Comparison of ENCODE assay signal across 19 mouse cellular contexts in genomic region chr16:33870988-33871758, GRCm38 (mm10). TPM values are rescaled to one million over a fixed set of nuclear protein-coding genes. Genes with fewer than 3 reads are reported as not detected.
DNase-seq lines count a peak whose midpoint lies in the region; ATAC-seq lines count a peak whose summit lies in the region.
"Had no signal": no experiment of that assay in that cellular context is flagged by ENCODE, and none has a peak within 500 bp of the region (broad histone marks: within the 10 kb centered on the region; RNA-seq: fewer than 3 reads in every experiment).

No protein-coding gene starts in this region.

- H3K27ac ChIP-seq in kidney, embryonic 16.5 days (ENCODE audit: low read length): peak overlapping the region; percentile 50; the same call in 1 of the 2 replicates
- H3K27ac ChIP-seq in embryonic facial prominence, embryonic 12.5 days: peak overlapping the region; percentile 90
- no peak overlapping the region for H3K27ac ChIP-seq in forebrain, embryonic 16.5 days (ENCODE audit: low read length)
- H3K27ac ChIP-seq in stomach, embryonic 16.5 days (ENCODE audit: low read length): peak overlapping the region; percentile 85
- H3K27ac ChIP-seq: hindbrain, embryonic 15.5 days; midbrain, embryonic 12.5 days; neural tube, embryonic 15.5 days had no signal

- no peak for ATAC-seq in kidney, embryonic 16.5 days (ENCODE audit: low FRiP score, low TSS enrichment)
- ATAC-seq in embryonic facial prominence, embryonic 12.5 days (ENCODE audit: insufficient number of reproducible peaks, insufficient read depth, low FRiP score, low TSS enrichment): peak; percentile 28; the same call in 1 of the 2 replicates
- ATAC-seq in forebrain, embryonic 16.5 days: peak; percentile 86
- no peak for ATAC-seq in stomach, embryonic 16.5 days (ENCODE audit: insufficient read depth, low FRiP score)

- WGBS in kidney, embryonic 16.5 days: 58% methylated on average over 13 of the region's 13 CpGs
- 65% methylated on average over 13 of the region's 13 CpGs for WGBS in embryonic facial prominence, embryonic 12.5 days
- 59% methylated on average over 13 of the region's 13 CpGs for WGBS in forebrain, embryonic 16.5 days
- WGBS in stomach, embryonic 16.5 days: 56% methylated on average over 13 of the region's 13 CpGs

- H3K27me3 ChIP-seq in kidney, embryonic 16.5 days (ENCODE audit: insufficient read depth, low read length): no peaks in the 10 kb centered on the region
- no peaks in the 10 kb centered on the region for H3K27me3 ChIP-seq in embryonic facial prominence, embryonic 12.5 days
- no peaks in the 10 kb centered on the region for H3K27me3 ChIP-seq in forebrain, embryonic 16.5 days (replicated peaks; ENCODE audit: control insufficient read depth, insufficient read depth, low read length)
- H3K27me3 ChIP-seq in stomach, embryonic 16.5 days (ENCODE audit: control insufficient read depth, insufficient read depth, low read length): no peaks in the 10 kb centered on the region
- H3K27me3 ChIP-seq: hindbrain, embryonic 15.5 days; midbrain, embryonic 12.5 days; neural tube, embryonic 15.5 days had no signal

- no peak overlapping the region for H3K4me2 ChIP-seq in kidney, embryonic 16.5 days (replicated peaks; ENCODE audit: low read depth, low read length)
- no peak overlapping the region for H3K4me2 ChIP-seq in embryonic facial prominence, embryonic 12.5 days (replicated peaks)
- H3K4me2 ChIP-seq in forebrain, embryonic 16.5 days (ENCODE audit: low read length): no peak overlapping the region
- no peak overlapping the region for H3K4me2 ChIP-seq in stomach, embryonic 16.5 days (ENCODE audit: low read depth, low read length)
- H3K4me2 ChIP-seq: hindbrain, embryonic 15.5 days; liver, embryonic 11.5 days; midbrain, embryonic 12.5 days; neural tube, embryonic 15.5 days had no signal

- peaks cover 6% of the 10 kb centered on the region; the same call in 1 of the 2 replicates for H3K4me1 ChIP-seq in kidney, embryonic 16.5 days (ENCODE audit: insufficient read depth, low read length)
- H3K4me1 ChIP-seq in embryonic facial prominence, embryonic 12.5 days: peaks cover 40% of the 10 kb centered on the region
- peaks cover 12% of the 10 kb centered on the region for H3K4me1 ChIP-seq in forebrain, embryonic 16.5 days (replicated peaks; ENCODE audit: control insufficient read depth, insufficient read depth, low read length)
- H3K4me1 ChIP-seq in stomach, embryonic 16.5 days (ENCODE audit: control insufficient read depth, insufficient read depth, low read length): peaks cover 23% of the 10 kb centered on the region
- H3K4me1 ChIP-seq: hindbrain, embryonic 15.5 days; midbrain, embryonic 12.5 days; neural tube, embryonic 15.5 days had no signal

- no peaks in the 10 kb centered on the region for H3K9me3 ChIP-seq in kidney, embryonic 16.5 days (ENCODE audit: low read length)
- no peaks in the 10 kb centered on the region for H3K9me3 ChIP-seq in embryonic facial prominence, embryonic 12.5 days
- no peaks in the 10 kb centered on the region for H3K9me3 ChIP-seq in forebrain, embryonic 16.5 days (ENCODE audit: control insufficient read depth, low read length)
- no peaks in the 10 kb centered on the region for H3K9me3 ChIP-seq in stomach, embryonic 16.5 days (replicated peaks; ENCODE audit: control insufficient read depth, low read length)
- H3K9me3 ChIP-seq: hindbrain, embryonic 15.5 days; midbrain, embryonic 12.5 days; neural tube, embryonic 15.5 days had no signal

- no peak for DNase-seq in kidney, postnatal 14 days
- DNase-seq in cerebellum, adult 8-10 months: no peak
- DNase-seq in spleen, adult 12 weeks (ENCODE audit: low spot score): no peak
- DNase-seq: adrenal gland, postnatal 25 days; cerebellum, postnatal 25 days; gastrocnemius, postnatal 25 days; heart, postnatal 10 days; lung, adult 2 months; lung, postnatal 4 days; thymus, adult 2 months had no signal

- peaks cover 4% of the 10 kb centered on the region; the same call in 1 of the 2 replicates for H3K36me3 ChIP-seq in kidney, embryonic 16.5 days (ENCODE audit: insufficient read depth, low read length)
- peaks cover 9% of the 10 kb centered on the region; the same call in 1 of the 2 replicates for H3K36me3 ChIP-seq in embryonic facial prominence, embryonic 12.5 days
- no peaks in the 10 kb centered on the region for H3K36me3 ChIP-seq in forebrain, embryonic 16.5 days (ENCODE audit: control insufficient read depth, insufficient read depth)
- peaks cover 7% of the 10 kb centered on the region; the same call in 1 of the 2 replicates for H3K36me3 ChIP-seq in stomach, embryonic 16.5 days (ENCODE audit: control insufficient read depth, insufficient read depth, low read length)
- H3K36me3 ChIP-seq: hindbrain, embryonic 15.5 days; midbrain, embryonic 12.5 days; neural tube, embryonic 15.5 days had no signal

- H3K4me3 ChIP-seq in kidney, embryonic 16.5 days (ENCODE audit: low read length): no peak overlapping the region
- no peak overlapping the region for H3K4me3 ChIP-seq in embryonic facial prominence, embryonic 12.5 days
- no peak overlapping the region for H3K4me3 ChIP-seq in forebrain, embryonic 16.5 days (replicated peaks; ENCODE audit: low read length)
- H3K4me3 ChIP-seq in stomach, embryonic 16.5 days (replicated peaks; ENCODE audit: low read length): no peak overlapping the region
- H3K4me3 ChIP-seq: hindbrain, embryonic 15.5 days; midbrain, embryonic 12.5 days; myocyte; neural tube, embryonic 15.5 days had no signal

- H3K9ac ChIP-seq in kidney, embryonic 16.5 days (replicated peaks; ENCODE audit: low read length): no peak overlapping the region
- H3K9ac ChIP-seq in embryonic facial prominence, embryonic 12.5 days: no peak overlapping the region
- no peak overlapping the region for H3K9ac ChIP-seq in forebrain, embryonic 16.5 days (replicated peaks; ENCODE audit: low read depth, low read length)
- H3K9ac ChIP-seq in stomach, embryonic 16.5 days (ENCODE audit: low read length): peak overlapping the region; percentile 43; the same call in 1 of the 2 replicates
- H3K9ac ChIP-seq: hindbrain, embryonic 15.5 days; midbrain, embryonic 12.5 days; neural tube, embryonic 15.5 days had no signal

RNA-seq across cellular contexts. Expression of gene Itgb5, which starts 41.7 kb away (rescaled TPM):
- polyA plus RNA-seq in kidney, embryonic 16.5 days (2015; fragmentation: Nextera tagmentation; extraction: Ambion mirVana): 14.1 and 16.8 TPM in 2 replicates
- polyA plus RNA-seq in embryonic facial prominence, embryonic 12.5 days (2016; fragmentation: Nextera tagmentation; extraction: Ambion mirVana): 120 and 130 TPM in 2 replicates
- 7.7 and 10.5 TPM in 2 replicates for polyA plus RNA-seq in forebrain, embryonic 16.5 days (2015; fragmentation: Nextera tagmentation; extraction: Ambion mirVana)
- polyA plus RNA-seq in stomach, embryonic 16.5 days (2015; fragmentation: Nextera tagmentation; extraction: Ambion mirVana): 15.0 and 15.2 TPM in 2 replicates

Comparison
In these comparisons a context has a peak if more than half of its experiments do, and no peak if none do; other contexts are left out.
1. ATAC-seq: peak in embryonic facial prominence, embryonic 12.5 days (single experiment) and forebrain, embryonic 16.5 days (single experiment); none in kidney, embryonic 16.5 days (single experiment) and stomach, embryonic 16.5 days (single experiment).